Mouse (Mus musculus) activated CD4-positive, CD25-positive, alpha-beta regulatory T cell, adult 9 weeks (primary cell): ENCODE measurements around the gene Rala. TPM values are rescaled to one million over a fixed set of nuclear protein-coding genes. Genes with fewer than 3 reads are reported as not detected.

Source experiments
- polyA plus RNA-seq: library from polyadenylated mRNA; unstranded; fragments of 100-300 nt; shearing (Covaris generic); gene quantifications from one replicate; pipeline ENCODE4 v1.2.1, GENCODE M21; 2017

The Rala gene
- polyA plus RNA-seq: 6.0 TPM

GRCm38 (mm10) chr13:17944078-17944917, at the start of gene Rala:
Rala (minus strand) TSS chr13:17944239.

GRCm38 (mm10) chr13:17992697-17993514, 48.9 kb upstream of the Rala start, which contains the start of gene Yae1d1:
Yae1d1 (minus strand) TSS chr13:17993349.

Other genes starting within 250 kb of the Rala start
- gene Mplkip, start 249.0 kb downstream of the Rala start, polyA plus RNA-seq: 41.3 TPM
- 0.76 TPM for gene Sugct, start 248.7 kb downstream of the Rala start, polyA plus RNA-seq
- 9.5 TPM for gene Cdk13, start 139.1 kb downstream of the Rala start, polyA plus RNA-seq
- 18.7 TPM for gene Yae1d1, start 49.1 kb upstream of the Rala start, polyA plus RNA-seq